Mouse (Mus musculus) stomach, embryonic 16.5 days (tissue): ENCODE data around the gene Pgls. TPM values are rescaled to one million over a fixed set of nuclear protein-coding genes. Genes with fewer than 3 reads are reported as not detected.

ENCODE experiments used
- ATAC-seq: fragments of 200-750 bp; cut with Nextera tagmentation; 2 replicates; pipeline ENCODE4 v1.8.0; 2017; ENCODE audit warnings: moderate number of reproducible peaks, moderate TSS enrichment; ENCODE audit not compliant: insufficient read depth, low FRiP score
- H3K27ac ChIP-seq: fragments of 300-500 bp; sonication (generic); 2 replicates; pipeline ENCODE4 v1.5.1; 2014; ENCODE audit warnings: low read length
- H3K27me3 ChIP-seq: fragments of 300-500 bp; sonication (generic); 2 replicates; pipeline ENCODE4 v1.6.1; 2014; ENCODE audit warnings: low read length, control low read depth, mixed read lengths; ENCODE audit not compliant: control insufficient read depth, insufficient read depth
- H3K36me3 ChIP-seq: fragments of 300-500 bp; sonication (generic); 2 replicates; pipeline ENCODE4 v1.6.1; 2014; ENCODE audit warnings: low read length; ENCODE audit not compliant: control insufficient read depth, insufficient read depth
- H3K4me1 ChIP-seq: fragments of 300-500 bp; sonication (generic); 2 replicates; pipeline ENCODE4 v1.6.1; 2014; ENCODE audit warnings: low read length, control low read depth, mixed read lengths; ENCODE audit not compliant: control insufficient read depth, insufficient read depth
- H3K4me2 ChIP-seq: fragments of 300-500 bp; sonication (generic); 2 replicates; pipeline ENCODE4 v1.6.1; 2014; ENCODE audit warnings: low read depth, low read length, mixed read lengths
- H3K4me3 ChIP-seq: fragments of 300-500 bp; sonication (generic); replicated peaks from 2 replicates; pipeline ENCODE4 v1.5.1; 2014; ENCODE audit warnings: mild to moderate bottlenecking, low read length
- H3K9ac ChIP-seq: fragments of 300-500 bp; sonication (generic); 2 replicates; pipeline ENCODE4 v1.6.1; 2014; ENCODE audit warnings: low read length
- H3K9me3 ChIP-seq: fragments of 300-500 bp; sonication (generic); replicated peaks from 2 replicates; pipeline ENCODE4 v1.6.1; 2016; ENCODE audit warnings: low read length, control low read depth; ENCODE audit not compliant: control insufficient read depth
- WGBS: fragments of 180-500 bp; shearing (Covaris S2); extraction: QIAGEN DNeasy Blood & Tissue Kit; methylation state at CpG from one replicate; pipeline ENCODE4 v1.1.7; 2014; 5-methylcytosine and 5-hydroxymethylcytosine counted together
- microRNA-seq: library from miRNA; unstranded; fragments of <30 nt; microRNA quantifications from one replicate; pipeline ENCODE4, GENCODE M21; 2016
- polyA plus RNA-seq: library from polyadenylated mRNA; unstranded; fragments of >200 nt; fragmentation: Nextera tagmentation; extraction: Ambion mirVana; gene quantifications from 2 replicates; pipeline ENCODE4 v1.2.1, GENCODE M21; 2015

Gene Pgls
- polyA plus RNA-seq, 1 experiment from 2014 or later, result 206 TPM

DNA sequence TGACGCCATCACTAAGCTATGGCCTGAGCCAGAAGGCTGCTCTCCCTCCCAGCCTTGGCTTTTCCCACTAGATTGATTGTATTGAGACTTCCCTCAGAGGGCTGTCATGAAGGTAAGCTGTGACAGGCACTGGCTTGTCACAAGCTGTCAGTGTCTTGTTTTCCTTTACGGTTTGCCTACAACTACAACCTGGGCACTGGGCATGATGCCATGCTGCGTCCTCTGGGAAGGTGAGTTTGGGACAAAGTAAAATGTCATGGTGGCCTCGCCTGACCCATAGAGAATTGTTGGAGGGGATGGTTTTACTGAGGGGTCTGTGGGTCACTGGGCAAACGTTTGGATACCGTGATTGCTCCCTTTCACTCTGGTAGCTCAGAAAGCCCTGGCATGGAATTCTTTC is 46.3 kb downstream of the Pgls start:
- Histone ChIP-seq H3K4me1 (no peaks in the 10 kb centered on the region), H3K27ac (no peak overlapping the region), H3K4me3 (no peak overlapping the region), H3K36me3 (no peaks in the 10 kb centered on the region), H3K27me3 (peaks cover 6% of the 10 kb centered on the region; the same call in 1 of the 2 replicates), H3K9ac (no peak overlapping the region), H3K9me3 (no peaks in the 10 kb centered on the region), H3K4me2 (no peak overlapping the region)
- 59% methylated on average over 6 of the region's 6 CpGs for WGBS
- ATAC-seq, result no peak

DNA sequence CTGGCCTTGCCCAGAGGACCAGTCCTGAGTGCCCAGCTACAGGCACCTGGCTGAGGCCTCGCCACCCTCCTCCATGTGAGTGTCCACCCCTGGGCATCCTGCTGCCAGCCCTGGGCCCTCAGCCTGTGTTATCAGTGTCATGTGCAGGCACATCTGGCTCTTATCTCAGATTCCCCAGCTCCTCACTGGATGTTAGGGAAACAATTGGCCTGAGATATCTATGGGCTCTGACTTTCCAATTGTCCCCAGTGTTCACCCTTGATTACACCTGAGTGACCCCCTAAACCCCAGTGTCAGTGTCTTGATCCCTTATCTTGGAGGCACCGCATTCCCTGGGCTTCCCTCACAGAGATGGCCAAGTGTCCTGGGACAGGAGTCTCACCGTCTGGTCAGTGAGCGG is 47.3 kb downstream of the Pgls start:
- Histone ChIP-seq H3K27me3 (peaks cover 3% of the 10 kb centered on the region; the same call in 1 of the 2 replicates), H3K9me3 (no peaks in the 10 kb centered on the region), H3K4me1 (no peaks in the 10 kb centered on the region), H3K4me3 (no peak overlapping the region), H3K36me3 (no peaks in the 10 kb centered on the region), H3K27ac (no peak overlapping the region), H3K4me2 (no peak overlapping the region), H3K9ac (no peak overlapping the region)
- 79% methylated on average over 4 of the region's 4 CpGs for WGBS
- ATAC-seq, result no peak

DNA sequence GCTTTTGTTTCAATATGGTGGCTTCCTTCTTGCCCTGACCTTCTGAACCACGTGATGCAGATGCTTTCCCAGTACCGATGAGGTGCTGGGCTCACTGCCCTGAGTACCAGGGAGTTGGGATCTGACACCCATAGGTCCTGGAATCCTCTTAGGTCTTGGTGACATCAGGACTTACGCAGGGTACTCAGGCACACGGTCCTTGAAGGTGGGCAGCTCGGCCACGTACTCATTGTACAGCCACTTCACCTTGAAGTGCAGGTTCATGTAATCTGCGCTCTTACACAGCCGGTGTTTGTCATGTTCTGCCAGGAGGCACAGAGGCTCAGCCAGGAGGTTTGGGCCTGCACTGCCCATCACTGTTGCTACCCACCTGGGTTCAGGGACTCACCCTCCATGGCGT is 53.5 kb downstream of the Pgls start:
- H3K27ac ChIP-seq, result no peak overlapping the region
- no peak overlapping the region for H3K9ac ChIP-seq
- no peaks in the 10 kb centered on the region for H3K4me1 ChIP-seq
- no peaks in the 10 kb centered on the region for H3K27me3 ChIP-seq
- H3K4me3 ChIP-seq, result no peak overlapping the region
- no peak overlapping the region for H3K4me2 ChIP-seq
- no peaks in the 10 kb centered on the region for H3K36me3 ChIP-seq
- H3K9me3 ChIP-seq, result no peaks in the 10 kb centered on the region
- WGBS, result 74% methylated on average over 9 of the region's 9 CpGs
- no peak for ATAC-seq

Small RNA genes within 50 kb of the gene (microRNA-seq; reads per million reads assigned to microRNA genes)
- gene Mir6769b, result not detected

Other genes starting within 250 kb of the Pgls start
- gene Use1, start 225.3 kb upstream of the Pgls start, polyA plus RNA-seq, result 90.2 and 91.5 TPM in 2 replicates
- gene Ocel1, start 220.9 kb upstream of the Pgls start, polyA plus RNA-seq, result 5.6 and 6.5 TPM in 2 replicates
- gene Nr2f6, start 210.2 kb upstream of the Pgls start, polyA plus RNA-seq, result 17.3 and 24.1 TPM in 2 replicates
- gene Ushbp1, start 196.4 kb upstream of the Pgls start, polyA plus RNA-seq, result 12.7 and 12.8 TPM in 2 replicates
- 72.2 and 77.4 TPM in 2 replicates for gene Babam1, start 195.3 kb upstream of the Pgls start, polyA plus RNA-seq
- 38.7 and 42.5 TPM in 2 replicates for gene Ankle1, start 186.2 kb upstream of the Pgls start, polyA plus RNA-seq
- 23.5 and 27.5 TPM in 2 replicates for gene Abhd8, start 128.5 kb upstream of the Pgls start, polyA plus RNA-seq
- gene Mrpl34, start 127.2 kb upstream of the Pgls start, polyA plus RNA-seq, result 126 and 148 TPM in 2 replicates
- gene Dda1, start 123.0 kb upstream of the Pgls start, polyA plus RNA-seq, result 87.1 and 89.1 TPM in 2 replicates
- 0.26 and 0.27 TPM in 2 replicates for gene Ano8, start 106.2 kb upstream of the Pgls start, polyA plus RNA-seq
- gene Gtpbp3, start 104.1 kb upstream of the Pgls start, polyA plus RNA-seq, result 11.0 and 14.8 TPM in 2 replicates
- 79.7 and 81.8 TPM in 2 replicates for gene Plvap, start 80.4 kb upstream of the Pgls start, polyA plus RNA-seq
- 0.32 and 0.40 TPM in 2 replicates for gene Ccdc194, start 66.5 kb upstream of the Pgls start, polyA plus RNA-seq
- 39.9 and 46.5 TPM in 2 replicates for gene Bst2, start 54.7 kb upstream of the Pgls start, polyA plus RNA-seq
- gene Mvb12a, start 49.3 kb upstream of the Pgls start, polyA plus RNA-seq, result 101 and 103 TPM in 2 replicates
- 2.9 and 3.2 TPM in 2 replicates for gene Tmem221, start 33.3 kb upstream of the Pgls start, polyA plus RNA-seq
- gene Nxnl1, start 25.6 kb upstream of the Pgls start, polyA plus RNA-seq, result 0.08 TPM in 1 of 2 replicates, not detected in the other
- gene Slc27a1, start 23.3 kb upstream of the Pgls start, polyA plus RNA-seq, result 35.2 and 41.4 TPM in 2 replicates
- gene Fam129c, start 5.5 kb downstream of the Pgls start, polyA plus RNA-seq, result 3.2 and 4.0 TPM in 2 replicates
- gene Colgalt1, start 18.8 kb downstream of the Pgls start, polyA plus RNA-seq, result 60.1 and 69.2 TPM in 2 replicates
- gene Unc13a, start 79.6 kb downstream of the Pgls start, polyA plus RNA-seq, result 1.1 and 1.2 TPM in 2 replicates
- gene Jak3, start 84.1 kb downstream of the Pgls start, polyA plus RNA-seq, result 9.3 and 9.5 TPM in 2 replicates
- gene Insl3, start 97.0 kb downstream of the Pgls start, polyA plus RNA-seq, result 1.1 and 1.7 TPM in 2 replicates
- gene B3gnt3, start 109.6 kb downstream of the Pgls start, polyA plus RNA-seq, result 12.2 and 15.0 TPM in 2 replicates
- 6.1 and 7.0 TPM in 2 replicates for gene Fcho1, start 133.5 kb downstream of the Pgls start, polyA plus RNA-seq